12 mouse cellular contexts compared by ENCODE assay signal in the genomic region with DNA sequence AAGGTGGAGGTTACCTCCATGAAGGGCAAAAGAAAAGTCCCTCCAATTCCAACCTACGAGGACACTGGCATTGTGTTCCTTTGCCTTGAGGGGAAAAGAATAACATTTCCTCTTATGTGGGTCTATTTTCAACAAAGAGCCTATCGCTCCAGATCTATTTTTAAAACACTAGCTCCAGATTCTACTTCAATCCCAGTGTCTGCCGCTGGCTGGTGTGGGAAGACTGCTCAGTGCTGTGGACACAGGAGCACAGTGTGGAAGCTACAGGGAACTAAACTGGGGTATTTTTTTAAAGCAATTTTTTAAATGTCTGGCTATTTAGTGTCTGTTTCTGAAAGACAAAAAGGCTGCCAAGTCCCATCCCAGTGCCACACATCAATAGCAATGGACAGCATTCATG. TPM values are rescaled to one million over a fixed set of nuclear protein-coding genes. Genes with fewer than 3 reads are reported as not detected.
DNase-seq lines count a peak whose midpoint lies in the region; ATAC-seq and TF ChIP-seq lines count a peak whose summit lies in the region.
"Had no signal": no experiment of that assay in that cellular context is flagged by ENCODE, and none has a peak within 500 bp of the region (broad histone marks: within the 10 kb centered on the region; RNA-seq: fewer than 3 reads in every experiment).

No protein-coding gene starts in this region.

- no peak overlapping the region for H3K9ac ChIP-seq in heart, embryonic 12.5 days
- no peak overlapping the region; the same call in 1 of the 2 replicates for H3K9ac ChIP-seq in lung, embryonic 14.5 days
- no peak overlapping the region for H3K9ac ChIP-seq in intestine, embryonic 16.5 days (ENCODE audit: low read depth, low read length)
- H3K9ac ChIP-seq in stomach, embryonic 16.5 days (ENCODE audit: low read length), result no peak overlapping the region
- H3K9ac ChIP-seq: embryonic facial prominence, embryonic 15.5 days; liver, embryonic 14.5 days had no signal

- H3K27me3 ChIP-seq in heart, embryonic 12.5 days (replicated peaks), result no peaks in the 10 kb centered on the region
- no peaks in the 10 kb centered on the region for H3K27me3 ChIP-seq in lung, embryonic 14.5 days (ENCODE audit: insufficient read depth, low read length)
- H3K27me3 ChIP-seq in intestine, embryonic 16.5 days (replicated peaks; ENCODE audit: control insufficient read depth, insufficient read depth, low read length), result no peaks in the 10 kb centered on the region
- H3K27me3 ChIP-seq in stomach, embryonic 16.5 days (ENCODE audit: control insufficient read depth, insufficient read depth, low read length), result no peaks in the 10 kb centered on the region
- H3K27me3 ChIP-seq: embryonic facial prominence, embryonic 15.5 days had no signal

- H3K4me3 ChIP-seq in heart, embryonic 12.5 days, result no peak overlapping the region
- no peak overlapping the region for H3K4me3 ChIP-seq in lung, embryonic 14.5 days (ENCODE audit: low read depth, low read length)
- H3K4me3 ChIP-seq in intestine, embryonic 16.5 days (ENCODE audit: low read length), result no peak overlapping the region
- no peak overlapping the region for H3K4me3 ChIP-seq in stomach, embryonic 16.5 days (replicated peaks; ENCODE audit: low read length)
- H3K4me3 ChIP-seq: embryonic facial prominence, embryonic 15.5 days had no signal

- H3K9me3 ChIP-seq in heart, embryonic 12.5 days (replicated peaks), result no peaks in the 10 kb centered on the region
- H3K9me3 ChIP-seq in lung, embryonic 14.5 days (ENCODE audit: low read depth, low read length), result no peaks in the 10 kb centered on the region
- H3K9me3 ChIP-seq in intestine, embryonic 16.5 days (ENCODE audit: control insufficient read depth, low read length), result no peaks in the 10 kb centered on the region
- H3K9me3 ChIP-seq in stomach, embryonic 16.5 days (replicated peaks; ENCODE audit: control insufficient read depth, low read length), result no peaks in the 10 kb centered on the region
- H3K9me3 ChIP-seq: embryonic facial prominence, embryonic 15.5 days had no signal

- intact Hi-C loops in heart, postnatal 14 days (cut with DNase I), result loop anchor here (5.0 kb wide), 1 partner anchor 43 kb away; no protein-coding TSS in a partner anchor

- H3K36me3 ChIP-seq in heart, embryonic 12.5 days, result no peaks in the 10 kb centered on the region
- H3K36me3 ChIP-seq in lung, embryonic 14.5 days (ENCODE audit: insufficient read depth), result no peaks in the 10 kb centered on the region
- H3K36me3 ChIP-seq in intestine, embryonic 16.5 days (ENCODE audit: control insufficient read depth, insufficient read depth, low read length), result no peaks in the 10 kb centered on the region
- H3K36me3 ChIP-seq in stomach, embryonic 16.5 days (ENCODE audit: control insufficient read depth, insufficient read depth, low read length), result no peaks in the 10 kb centered on the region
- H3K36me3 ChIP-seq: embryonic facial prominence, embryonic 15.5 days had no signal

- no peak for TF ChIP-seq CTCF in lung, embryonic 14.5 days (IDR thresholded peaks at IDR 0.05; ENCODE audit: low read depth)

- ATAC-seq in heart, embryonic 12.5 days (ENCODE audit: insufficient number of reproducible peaks, low FRiP score), result no peak
- ATAC-seq in lung, embryonic 14.5 days (ENCODE audit: insufficient read depth), result no peak
- no peak for ATAC-seq in intestine, embryonic 16.5 days
- no peak for ATAC-seq in stomach, embryonic 16.5 days (ENCODE audit: insufficient read depth, low FRiP score)
- ATAC-seq: forebrain, embryonic 14.5 days had no signal

- no peak for DNase-seq in heart, postnatal 14 days
- DNase-seq in lung, embryonic 14.5 days, result no peak
- DNase-seq in lung, postnatal 36 days, result no peak
- DNase-seq in kidney, adult 11 months, result no peak
- DNase-seq: cerebellum, adult 11-12 months; kidney, adult 2 months had no signal

- 22% methylated on average over 3 of the region's 3 CpGs for WGBS in heart, embryonic 12.5 days
- 59% methylated on average over 3 of the region's 3 CpGs for WGBS in lung, embryonic 14.5 days
- 41% methylated on average over 3 of the region's 3 CpGs for WGBS in intestine, embryonic 16.5 days
- WGBS in stomach, embryonic 16.5 days, result 53% methylated on average over 3 of the region's 3 CpGs

- 0 out of 2 replicates have a peak overlapping the region, but pooled peaks have one; percentile 14 for H3K4me2 ChIP-seq in heart, embryonic 12.5 days
- no peak overlapping the region for H3K4me2 ChIP-seq in lung, embryonic 14.5 days
- no peak overlapping the region for H3K4me2 ChIP-seq in intestine, embryonic 16.5 days (ENCODE audit: low read depth, low read length)
- no peak overlapping the region for H3K4me2 ChIP-seq in stomach, embryonic 16.5 days (ENCODE audit: low read depth, low read length)
- H3K4me2 ChIP-seq: embryonic facial prominence, embryonic 15.5 days had no signal

- peak overlapping the region; percentile 90 for H3K27ac ChIP-seq in heart, embryonic 12.5 days (ENCODE audit: poor library complexity, severe bottlenecking)
- peak overlapping the region; percentile 26; the same call in 1 of the 2 replicates for H3K27ac ChIP-seq in lung, embryonic 14.5 days (ENCODE audit: low read depth)
- peak overlapping the region; percentile 75 for H3K27ac ChIP-seq in intestine, embryonic 16.5 days (ENCODE audit: low read length)
- H3K27ac ChIP-seq in stomach, embryonic 16.5 days (ENCODE audit: low read length), result peak overlapping the region; percentile 52; the same call in 1 of the 2 replicates
- H3K27ac ChIP-seq: embryonic facial prominence, embryonic 15.5 days; liver, embryonic 14.5 days had no signal

- H3K4me1 ChIP-seq in heart, embryonic 12.5 days (replicated peaks), result peaks cover 58% of the 10 kb centered on the region
- no peaks in the 10 kb centered on the region for H3K4me1 ChIP-seq in lung, embryonic 14.5 days (ENCODE audit: insufficient read depth)
- peaks cover 6% of the 10 kb centered on the region; the same call in 1 of the 2 replicates for H3K4me1 ChIP-seq in intestine, embryonic 16.5 days (ENCODE audit: control insufficient read depth, insufficient read depth, low read length)
- H3K4me1 ChIP-seq in stomach, embryonic 16.5 days (ENCODE audit: control insufficient read depth, insufficient read depth, low read length), result peaks cover 3% of the 10 kb centered on the region; the same call in 1 of the 2 replicates

RNA-seq across cellular contexts. Expression of a gene that starts 49.9 kb away (rescaled TPM):
- 54.6 and 54.7 TPM in 2 replicates for polyA plus RNA-seq in heart, embryonic 12.5 days (2016; fragmentation: Nextera tagmentation; extraction: Ambion mirVana)
- total RNA-seq in heart, postnatal 14 days (2021), result 10 to 100 TPM; 83.2 to 85.0 TPM
- polyA plus RNA-seq in lung, embryonic 14.5 days (2014; fragmentation: Nextera tagmentation; extraction: Ambion mirVana), result 30.1 and 30.3 TPM in 2 replicates
- polyA plus RNA-seq in intestine, embryonic 16.5 days (2015; fragmentation: Nextera tagmentation; extraction: Ambion mirVana), result 41.6 and 42.9 TPM in 2 replicates
- 59.5 and 69.6 TPM in 2 replicates for polyA plus RNA-seq in stomach, embryonic 16.5 days (2015; fragmentation: Nextera tagmentation; extraction: Ambion mirVana)

Comparison
In these comparisons a context has a peak if more than half of its experiments do, and no peak if none do; other contexts are left out.
1. H3K27ac ChIP-seq: peak in every context shown above with its lines; median percentile 90 in heart, embryonic 12.5 days; 75 in intestine, embryonic 16.5 days; 52 in stomach, embryonic 16.5 days; 26 in lung, embryonic 14.5 days.